ENCODE assay signal across 16 mouse cellular contexts in the genomic region with DNA sequence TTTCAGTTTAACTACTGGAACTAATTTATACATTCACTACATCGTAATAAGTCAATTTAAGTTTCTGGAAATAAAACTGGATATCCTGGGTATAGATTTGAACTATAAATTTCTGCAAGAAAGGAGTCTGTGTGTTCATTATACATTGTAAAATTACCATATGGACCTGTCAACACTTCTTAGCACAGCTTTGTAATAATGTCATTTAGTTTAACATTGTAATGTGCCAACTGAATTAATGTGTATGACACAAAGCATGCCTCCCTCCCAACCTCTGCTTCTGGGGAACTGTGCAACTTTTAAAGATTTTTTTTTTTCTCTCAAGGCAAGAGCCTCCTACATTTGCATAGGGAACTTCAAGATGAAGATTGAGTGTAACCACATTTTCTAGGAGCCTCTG.
"Had no signal": no experiment of that assay in that cellular context is flagged by ENCODE, and none has a peak within 500 bp of the region (broad histone marks: within the 10 kb centered on the region; RNA-seq: fewer than 3 reads in every experiment).

No protein-coding gene starts in this region.

- H3K36me3 ChIP-seq: limb, embryonic 15.5 days; liver, embryonic 12.5 days; midbrain, embryonic 10.5 days; midbrain, embryonic 15.5 days had no signal

- H3K27me3 ChIP-seq: limb, embryonic 15.5 days; liver, embryonic 12.5 days; midbrain, embryonic 15.5 days had no signal

- H3K27ac ChIP-seq: limb, embryonic 15.5 days; liver, embryonic 12.5 days; midbrain, embryonic 10.5 days; midbrain, embryonic 15.5 days had no signal

- H3K9me3 ChIP-seq: limb, embryonic 15.5 days; liver, embryonic 12.5 days; midbrain, embryonic 10.5 days; midbrain, embryonic 15.5 days had no signal

- H3K4me3 ChIP-seq: limb, embryonic 15.5 days; liver, embryonic 12.5 days; midbrain, embryonic 10.5 days; midbrain, embryonic 15.5 days had no signal

- DNase-seq: kidney, adult 8-10 months; kidney, postnatal 25 days; layer of hippocampus, adult 9-11 months; layer of hippocampus, postnatal 36 days; lung, embryonic 14.5 days; lung, postnatal 10 days; lung, postnatal 4 days; retina, postnatal 1 day; right cerebral cortex, postnatal 4 days; spleen, adult 18-20 months; thymus, adult 18-20 months; thymus, postnatal 14 days had no signal

- H3K4me1 ChIP-seq: limb, embryonic 15.5 days; liver, embryonic 12.5 days; midbrain, embryonic 10.5 days had no signal

- H3K9ac ChIP-seq: limb, embryonic 15.5 days; liver, embryonic 12.5 days; lung, embryonic 14.5 days; midbrain, embryonic 15.5 days had no signal

- H3K4me2 ChIP-seq: limb, embryonic 15.5 days; liver, embryonic 12.5 days; lung, embryonic 14.5 days; midbrain, embryonic 15.5 days had no signal

- ATAC-seq: liver, embryonic 12.5 days had no signal
